Mouse (Mus musculus): ENCODE measurements around the gene Dcp1b. TPM values are rescaled to one million over a fixed set of nuclear protein-coding genes. Genes with fewer than 3 reads are reported as not detected.

Dcp1b gene
- polyA plus RNA-seq, 1 experiment from 2014 or later = 10.5 TPM

DNA sequence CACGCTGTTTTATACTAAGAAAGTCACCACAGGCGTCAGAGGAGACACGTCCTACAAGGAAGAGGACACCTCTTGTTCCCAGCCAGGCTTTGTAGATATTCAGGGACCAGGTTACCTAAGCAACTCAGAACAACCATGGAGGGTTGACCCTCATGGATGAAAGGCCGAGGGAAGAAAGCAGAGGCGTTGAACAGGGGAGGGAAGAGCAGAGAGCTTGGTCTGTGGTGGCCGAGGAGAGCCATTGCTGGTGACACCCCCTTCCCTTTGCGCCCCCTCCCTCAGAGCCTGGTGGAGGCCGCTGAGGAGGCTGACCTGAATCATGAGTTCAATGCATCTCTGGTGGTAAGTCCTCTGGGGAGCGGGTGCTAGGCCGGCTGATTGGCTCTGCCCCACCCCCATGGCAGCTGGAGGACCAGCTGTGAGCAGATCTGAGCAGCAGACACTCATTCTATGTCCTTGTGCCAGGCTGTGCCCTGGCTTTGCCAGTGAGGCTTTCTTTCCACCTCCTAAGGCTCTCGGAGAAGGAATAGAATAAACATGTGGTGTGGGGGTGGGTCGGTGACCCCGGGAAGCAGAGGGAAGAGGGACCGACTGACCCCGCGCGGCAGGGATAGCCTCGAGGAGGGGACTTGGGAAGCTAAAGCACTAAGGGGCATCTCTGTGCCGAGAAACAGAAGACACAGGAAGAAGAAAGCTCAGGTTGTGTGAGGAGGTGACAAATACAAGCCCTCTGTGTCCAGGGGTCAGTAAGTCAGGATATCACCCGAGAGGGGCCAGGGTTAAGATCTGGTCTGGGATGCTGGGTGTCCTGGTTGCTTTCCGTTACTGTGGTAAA is 66.0 kb downstream of the Dcp1b start:
- Histone ChIP-seq H3K27me3 (ENCODE audit: low read depth, poor library complexity, severe bottlenecking) (no peaks in the 10 kb centered on the region), H3K4me3 (no peak overlapping the region), H3K27ac (replicated peaks) (0 out of 2 replicates have a peak overlapping the region, but pooled peaks have one; percentile 19), H3K4me1 (peaks cover 21% of the 10 kb centered on the region), H3K36me3 (no peaks in the 10 kb centered on the region), H3K9me3 (replicated peaks) (peaks cover 3% of the 10 kb centered on the region)
- WGBS = 73% methylated on average over 21 of the region's 21 CpGs
- DNase-seq (ENCODE audit: low spot score) = no peak

DNA sequence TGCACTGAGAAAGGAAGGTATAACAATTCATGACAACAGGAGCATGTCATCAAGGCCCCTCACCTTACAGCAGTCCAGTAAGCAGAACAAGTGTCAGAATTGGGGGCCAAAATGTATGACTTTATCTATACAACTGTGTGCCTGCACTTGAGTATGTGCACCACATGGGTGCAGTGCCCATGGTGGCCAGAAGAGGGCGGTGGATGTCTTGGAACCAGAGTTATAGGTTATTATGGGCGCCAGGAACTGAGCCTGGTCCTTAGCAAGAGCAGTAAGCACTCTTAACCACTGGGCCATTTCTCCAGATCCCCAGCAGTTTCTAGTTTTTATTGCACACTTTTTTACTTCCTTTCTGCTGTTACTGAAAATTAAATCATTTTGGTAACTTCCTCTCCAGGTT is 71.0 kb downstream of the Dcp1b start:
- 44% methylated on average over 2 of the region's 2 CpGs for WGBS
- H3K4me1 ChIP-seq = peaks cover 4% of the 10 kb centered on the region
- H3K36me3 ChIP-seq = no peaks in the 10 kb centered on the region
- peaks cover 10% of the 10 kb centered on the region for H3K9me3 ChIP-seq (replicated peaks)
- H3K27me3 ChIP-seq (ENCODE audit: low read depth, poor library complexity, severe bottlenecking) = no peaks in the 10 kb centered on the region
- no peak for DNase-seq (ENCODE audit: low spot score)
- no peak overlapping the region for H3K27ac ChIP-seq (replicated peaks)
- H3K4me3 ChIP-seq = no peak overlapping the region

DNA sequence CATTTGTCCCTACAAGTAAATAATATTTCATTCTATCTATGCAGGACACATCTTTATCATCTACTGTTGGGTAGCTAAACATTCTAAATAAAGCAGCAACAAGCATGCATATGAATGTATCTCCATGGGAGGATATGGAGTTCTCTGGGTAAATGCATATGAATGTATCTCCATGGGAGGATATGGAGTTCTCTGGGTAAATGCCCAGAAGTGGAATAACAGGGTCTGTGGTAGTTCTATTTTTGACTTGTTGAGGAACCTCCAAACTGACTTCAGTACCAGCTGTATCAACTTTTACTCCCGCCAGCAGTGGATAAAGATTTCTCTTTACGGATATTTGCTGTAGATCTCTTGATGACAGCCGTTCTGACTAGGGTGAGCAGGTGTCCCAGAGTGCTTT is 73.5 kb downstream of the Dcp1b start:
- Histone ChIP-seq H3K4me1 (no peaks in the 10 kb centered on the region), H3K4me3 (no peak overlapping the region), H3K27me3 (ENCODE audit: low read depth, poor library complexity, severe bottlenecking) (no peaks in the 10 kb centered on the region), H3K27ac (replicated peaks) (no peak overlapping the region), H3K9me3 (replicated peaks) (peaks cover 10% of the 10 kb centered on the region), H3K36me3 (no peaks in the 10 kb centered on the region)
- WGBS = 91% methylated on average over 3 of the region's 3 CpGs
- DNase-seq (ENCODE audit: low spot score) = no peak

DNA sequence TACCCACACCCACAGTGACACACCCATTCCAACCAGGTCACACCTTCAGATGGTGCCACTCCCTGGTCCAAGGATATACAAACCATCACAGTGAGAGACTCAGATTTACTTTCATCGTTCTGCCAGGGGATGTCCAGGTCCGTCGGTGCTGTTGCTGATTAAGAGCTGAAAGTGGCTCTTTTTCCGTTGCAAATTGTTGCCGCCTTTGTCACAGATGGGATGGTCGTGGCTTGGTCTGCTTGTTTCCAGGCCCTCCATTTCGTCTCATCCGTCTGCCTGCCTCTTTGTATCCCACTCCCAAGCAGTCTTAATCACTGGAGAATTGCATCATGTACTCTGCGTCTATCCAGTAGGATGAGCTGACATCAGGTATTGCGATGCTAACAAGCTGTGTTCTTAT is 74.7 kb downstream of the Dcp1b start:
- H3K36me3 ChIP-seq = no peaks in the 10 kb centered on the region
- DNase-seq (ENCODE audit: low spot score) = no peak
- H3K4me1 ChIP-seq = no peaks in the 10 kb centered on the region
- H3K27me3 ChIP-seq (ENCODE audit: low read depth, poor library complexity, severe bottlenecking) = no peaks in the 10 kb centered on the region
- peaks cover 10% of the 10 kb centered on the region for H3K9me3 ChIP-seq (replicated peaks)
- no peak overlapping the region for H3K27ac ChIP-seq (replicated peaks)
- no peak overlapping the region for H3K4me3 ChIP-seq
- 88% methylated on average over 10 of the region's 10 CpGs for WGBS

DNA sequence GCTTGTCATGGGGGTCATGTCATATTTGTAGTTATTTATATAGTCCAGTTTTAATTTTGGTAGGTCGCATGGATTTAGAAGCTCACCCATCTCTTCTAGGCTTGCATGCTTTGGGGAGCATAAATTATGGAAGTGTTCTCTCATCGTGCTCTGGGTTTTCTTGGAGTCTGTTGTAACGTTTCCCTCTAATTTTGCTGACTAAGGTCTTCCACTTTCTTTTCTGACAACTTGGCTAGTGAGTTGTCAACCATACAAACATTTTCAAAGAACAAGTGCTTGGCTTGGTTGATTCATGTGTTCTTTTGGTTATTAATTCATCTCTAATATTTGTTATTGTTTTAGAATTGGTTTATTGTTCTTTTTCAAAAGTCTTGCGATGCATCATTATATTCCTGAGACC is 76.7 kb downstream of the Dcp1b start:
- no peak overlapping the region for H3K4me3 ChIP-seq
- no peak overlapping the region for H3K27ac ChIP-seq (replicated peaks)
- peaks cover under 1% of the 10 kb centered on the region; the same call in 1 of the 2 replicates for H3K9me3 ChIP-seq (replicated peaks)
- no peaks in the 10 kb centered on the region for H3K36me3 ChIP-seq
- H3K4me1 ChIP-seq = no peaks in the 10 kb centered on the region
- no peak for DNase-seq (ENCODE audit: low spot score)
- WGBS = 85% methylated on average over 4 of the region's 4 CpGs
- no peaks in the 10 kb centered on the region for H3K27me3 ChIP-seq (ENCODE audit: low read depth, poor library complexity, severe bottlenecking)

Other genes starting within 250 kb of the Dcp1b start
- 1.4 and 1.5 TPM in 2 replicates for gene Cacna1c, start 21.2 kb downstream of the Dcp1b start, polyA plus RNA-seq (2016; fragmentation: Nextera tagmentation; extraction: Ambion mirVana)
- gene Cacna2d4, start 61.3 kb downstream of the Dcp1b start, polyA plus RNA-seq (2016; fragmentation: Nextera tagmentation; extraction: Ambion mirVana) = 0.12 TPM in 1 of 2 replicates, not detected in the other
- 0.25 and 0.26 TPM in 2 replicates for gene Lrtm2, start 155.5 kb downstream of the Dcp1b start, polyA plus RNA-seq (2016; fragmentation: Nextera tagmentation; extraction: Ambion mirVana)
- 36.9 and 37.1 TPM in 2 replicates for gene Adipor2, start 242.5 kb downstream of the Dcp1b start, polyA plus RNA-seq (2016; fragmentation: Nextera tagmentation; extraction: Ambion mirVana)